Mouse (Mus musculus) lung, postnatal 25 days (tissue): Measurements from ENCODE around the gene Atp11c.
A peak's percentile ranks its signal among the peaks of the same experiment; 100 is the strongest.

Experiments used
- DNase-seq: peaks from one replicate; pipeline ENCODE4 v3.0.0; 2022; ENCODE audit warnings: low spot score

The Atp11c gene

DNA sequence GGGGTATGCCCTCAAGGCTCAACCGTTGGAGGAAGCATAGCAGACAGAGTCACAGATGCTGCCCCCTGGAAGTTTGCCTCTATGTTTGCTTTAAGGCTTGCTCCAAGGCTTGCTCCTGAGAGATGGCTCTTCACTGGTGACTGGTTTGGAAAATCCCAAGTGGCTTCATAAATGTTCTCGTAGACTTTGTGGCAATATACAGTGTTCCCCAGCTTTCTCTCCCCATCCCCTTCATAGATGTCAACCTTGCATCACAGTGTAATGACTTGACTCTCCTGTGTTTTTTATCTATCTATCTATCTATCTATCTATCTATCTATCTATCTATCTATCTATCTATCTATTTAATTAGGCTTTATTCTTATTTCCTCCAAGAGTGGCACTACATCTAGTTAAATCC, at the start of gene Atp11c:
Gene Atp11c (minus strand): TSS at position 101 of the 400 bp plus-strand sequence.
- no peak for DNase-seq

DNA sequence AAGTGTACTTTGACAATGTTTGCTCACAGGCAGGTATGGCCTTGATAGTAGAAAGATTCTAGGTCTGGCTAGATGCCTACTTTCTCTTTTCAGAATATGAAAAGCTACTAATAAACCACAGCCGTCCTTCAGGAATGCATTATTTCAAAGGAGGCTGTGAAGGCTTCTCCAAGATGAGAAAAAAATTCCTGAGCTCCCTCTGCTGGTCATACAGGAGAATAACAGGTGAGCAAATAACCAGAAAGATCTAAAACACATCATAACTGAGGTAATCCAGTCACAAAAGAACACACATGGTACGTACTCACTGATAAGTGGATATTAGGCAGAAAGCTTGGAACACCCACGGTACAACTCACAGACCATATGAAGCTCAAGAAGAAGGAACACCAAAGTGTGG, 16.7 kb upstream of the Atp11c start:
- no peak for DNase-seq

DNA sequence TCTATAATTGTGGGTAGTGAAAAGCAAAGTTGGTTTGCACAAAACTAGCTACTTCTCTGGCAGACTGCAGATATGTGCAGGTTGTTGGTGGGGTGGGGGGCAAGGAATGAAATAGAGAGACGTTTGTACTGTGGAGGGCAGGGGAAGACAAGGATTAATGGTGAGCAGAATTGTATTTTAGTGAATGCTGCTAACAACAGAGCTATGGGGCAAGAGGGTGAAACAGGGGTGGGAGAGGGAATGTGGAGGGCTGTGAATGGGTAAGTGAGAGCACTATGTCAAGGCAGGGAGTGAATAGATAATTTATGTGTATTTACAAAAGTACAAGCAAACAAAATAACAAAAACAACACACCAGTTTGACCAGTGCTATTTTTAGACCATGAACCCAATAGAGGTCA, 22.0 kb downstream of the Atp11c start:
- no peak for DNase-seq

DNA sequence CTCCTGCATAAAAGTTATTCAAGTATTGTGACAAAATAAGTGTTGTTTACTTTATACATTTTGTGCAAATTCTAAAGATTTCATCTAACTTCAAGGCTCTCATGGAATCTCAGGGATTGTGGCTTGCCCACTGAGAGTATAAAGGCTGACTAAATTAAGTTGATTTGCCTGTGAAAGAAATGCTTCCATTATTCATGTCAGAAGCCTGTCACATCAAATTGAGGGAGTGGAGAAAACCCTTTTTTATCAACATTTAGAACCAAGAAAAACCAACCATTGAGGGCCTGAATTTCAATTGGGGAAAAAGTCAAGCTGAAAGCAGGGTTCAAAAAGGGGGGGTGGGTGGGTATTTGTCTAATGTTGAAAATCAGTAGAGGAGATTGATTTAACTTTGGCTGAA, 23.5 kb downstream of the Atp11c start:
- no peak for DNase-seq

DNA sequence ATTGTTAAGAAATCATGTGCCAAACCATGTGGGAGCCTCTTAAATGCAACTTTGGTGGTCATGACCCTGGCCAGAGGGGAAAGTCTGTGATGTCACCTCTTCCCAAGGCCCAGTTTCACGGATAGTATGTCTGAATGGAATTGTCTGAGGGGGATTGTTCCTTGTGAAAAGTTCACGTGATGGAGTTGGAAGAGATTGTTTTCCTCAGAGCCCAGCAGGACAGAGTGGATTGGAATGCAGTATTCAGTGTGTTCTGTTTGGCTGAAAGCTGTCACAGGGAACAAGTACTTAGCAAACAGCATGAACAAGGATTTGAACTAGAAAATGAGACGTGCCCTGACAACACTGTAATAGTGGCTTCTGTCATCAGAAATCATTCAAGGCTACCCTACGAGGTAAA, 37.3 kb downstream of the Atp11c start:
- no peak for DNase-seq

DNA sequence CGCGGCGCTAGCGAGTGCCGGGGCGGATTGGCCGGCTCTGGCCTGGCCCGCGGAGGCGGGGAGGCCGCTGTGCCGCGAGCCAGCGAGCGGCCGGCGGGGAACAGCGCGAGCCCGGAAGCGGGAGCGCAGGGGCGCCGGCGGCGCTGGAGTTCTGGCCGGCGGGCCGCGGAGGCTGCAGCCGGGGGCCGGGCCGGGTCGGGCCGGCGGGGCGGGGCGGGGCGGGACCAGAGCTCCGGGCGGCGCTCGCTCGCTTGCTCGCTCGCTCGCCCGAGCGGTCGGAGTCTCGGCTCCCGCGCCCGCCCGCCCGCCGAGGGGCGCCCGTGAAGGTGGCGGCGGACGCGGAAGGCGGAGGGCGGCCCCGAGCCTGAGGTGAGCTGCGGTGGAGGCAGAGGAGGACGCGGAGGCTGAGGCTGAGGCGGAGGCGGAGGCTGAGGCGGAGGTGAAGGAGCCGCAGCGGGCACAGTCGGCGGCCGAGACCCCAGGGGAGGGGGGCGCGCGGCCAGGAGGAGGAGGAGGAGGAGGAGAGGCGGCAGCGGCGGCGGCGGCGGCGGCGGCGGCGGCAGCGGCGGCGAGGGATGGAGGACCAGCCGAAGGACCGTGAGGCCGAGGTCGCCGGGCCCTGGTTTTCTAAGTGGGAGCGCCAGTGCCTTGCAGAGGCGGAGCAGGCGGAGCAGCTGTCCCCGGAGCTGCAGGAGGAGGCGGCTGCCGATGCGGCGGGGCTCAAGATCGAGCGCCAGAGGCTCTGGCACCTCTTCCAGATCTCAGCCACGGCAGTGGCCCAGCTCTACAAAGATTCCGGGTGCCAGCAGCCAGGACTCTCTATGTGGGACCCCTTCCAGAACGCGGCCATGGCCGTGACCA, 44.8 kb downstream of the Atp11c start:
- DNase-seq: peak; percentile 4

DNA sequence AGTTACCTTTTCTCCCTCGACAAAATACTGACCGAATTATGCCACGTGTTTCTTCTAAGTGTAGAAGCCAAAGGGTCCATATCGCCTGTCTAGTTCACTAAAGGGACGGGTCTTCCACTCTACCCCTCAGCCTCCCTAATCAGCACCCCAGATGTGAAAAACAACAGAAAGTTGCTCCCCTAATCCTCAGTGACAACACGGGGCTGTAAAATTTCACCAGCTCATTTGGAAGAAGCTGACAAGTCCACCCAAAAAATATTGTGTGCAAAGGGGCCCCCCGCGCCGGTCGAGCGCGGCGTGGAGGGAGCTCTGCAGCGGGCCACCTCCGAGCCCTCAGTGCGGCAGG, 45.4 kb downstream of the Atp11c start:
- DNase-seq: no peak

DNA sequence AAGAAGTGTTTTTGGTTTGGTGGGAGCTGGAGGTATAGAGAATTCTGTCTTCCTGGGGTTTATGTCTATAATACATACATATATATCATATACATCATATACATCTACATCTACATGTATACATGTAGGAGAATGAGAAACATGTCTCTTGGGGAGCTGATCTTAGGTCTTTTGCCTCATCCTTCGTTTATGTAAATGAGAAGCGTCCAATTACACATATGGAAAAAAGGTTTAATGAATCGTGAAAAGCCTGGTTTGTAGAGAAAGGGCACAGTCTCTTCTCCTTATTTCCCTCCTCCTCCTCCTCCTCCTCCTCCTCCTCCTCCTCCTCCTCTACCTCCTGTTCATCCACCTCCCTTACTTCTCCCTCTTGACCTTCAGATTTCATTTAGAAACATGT, 46.6 kb downstream of the Atp11c start:
- no peak for DNase-seq

DNA sequence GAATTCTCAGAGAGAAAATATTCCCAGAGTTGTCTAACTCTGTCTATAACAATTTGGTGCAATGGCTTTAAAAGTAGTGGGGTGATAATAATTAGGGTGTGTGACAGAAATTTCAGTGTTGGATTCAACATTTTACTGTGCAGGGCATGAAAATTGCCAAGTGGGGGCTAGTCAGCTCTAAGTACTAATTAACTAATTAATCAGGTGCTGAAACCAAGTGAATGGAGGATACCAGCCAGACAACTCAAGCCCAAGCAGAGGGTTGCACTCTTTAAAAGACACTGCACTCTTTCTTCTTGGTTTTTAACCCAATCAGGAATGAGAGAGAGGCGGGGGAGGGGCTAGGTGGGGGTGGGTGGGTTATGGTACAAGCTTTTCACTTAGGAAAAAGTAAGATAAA, 47.1 kb downstream of the Atp11c start:
- DNase-seq: no peak

DNA sequence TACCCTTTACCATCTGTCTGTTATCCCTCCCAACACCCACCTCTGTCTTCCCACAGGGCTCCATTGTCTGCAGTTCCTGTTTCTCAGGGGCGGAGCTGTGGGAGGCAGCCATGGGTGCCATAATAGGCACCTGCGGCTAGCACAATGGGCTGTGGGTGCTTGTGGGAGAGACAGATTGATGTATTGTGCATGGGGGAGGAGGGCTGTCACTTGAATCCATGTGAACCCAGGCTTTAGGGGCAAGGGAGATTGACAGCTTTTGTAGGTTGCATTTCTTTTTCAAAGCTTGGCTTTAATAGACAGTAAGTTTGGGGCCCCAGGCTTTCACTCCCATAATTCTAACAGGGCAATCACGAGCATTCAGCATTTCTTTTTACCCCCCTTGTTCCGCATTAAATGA, 48.4 kb downstream of the Atp11c start:
- DNase-seq: no peak

DNA sequence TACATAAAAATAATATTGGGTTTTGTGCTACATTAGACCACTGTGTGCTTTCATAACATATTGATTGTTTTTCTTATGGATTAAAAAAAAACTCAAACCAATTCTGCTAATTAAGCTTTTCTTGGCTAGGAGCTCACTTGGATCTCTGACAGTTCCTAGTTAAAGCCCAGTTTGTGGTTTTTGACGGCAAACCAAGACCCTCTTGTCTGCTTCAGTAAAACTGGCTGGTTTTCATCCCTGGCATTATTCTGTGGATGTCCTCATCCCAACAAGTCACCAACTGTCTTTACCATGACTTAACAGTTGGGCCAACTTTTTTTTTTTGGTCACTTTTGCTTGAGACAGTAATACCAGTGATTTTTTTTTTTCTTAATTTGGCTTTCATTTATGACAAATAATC, 49.6 kb downstream of the Atp11c start:
- DNase-seq: no peak

DNA sequence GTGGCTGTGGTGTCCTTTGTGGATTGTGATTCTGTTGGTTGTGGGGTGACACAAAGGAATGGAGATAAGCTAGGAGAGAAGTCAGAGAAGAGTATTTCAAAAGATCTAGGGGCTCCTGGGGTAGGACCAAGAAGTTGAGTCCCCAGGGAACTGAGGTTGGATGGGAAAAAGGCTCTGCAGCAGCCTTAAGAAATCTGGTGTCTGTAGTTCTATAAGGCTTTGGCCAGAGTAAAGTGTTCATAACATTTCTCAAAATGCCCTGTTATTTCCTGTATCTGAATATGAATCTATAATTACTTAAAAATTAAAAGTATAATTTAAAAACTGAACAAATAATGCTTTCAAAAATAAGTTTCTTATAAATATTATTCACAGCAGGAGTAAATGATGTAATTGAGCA, 53.3 kb downstream of the Atp11c start, which contains the start of gene Gm7073:
Gene Gm7073 (minus strand): TSS at position 101 of the 400 bp plus-strand sequence.
- DNase-seq: no peak

DNA sequence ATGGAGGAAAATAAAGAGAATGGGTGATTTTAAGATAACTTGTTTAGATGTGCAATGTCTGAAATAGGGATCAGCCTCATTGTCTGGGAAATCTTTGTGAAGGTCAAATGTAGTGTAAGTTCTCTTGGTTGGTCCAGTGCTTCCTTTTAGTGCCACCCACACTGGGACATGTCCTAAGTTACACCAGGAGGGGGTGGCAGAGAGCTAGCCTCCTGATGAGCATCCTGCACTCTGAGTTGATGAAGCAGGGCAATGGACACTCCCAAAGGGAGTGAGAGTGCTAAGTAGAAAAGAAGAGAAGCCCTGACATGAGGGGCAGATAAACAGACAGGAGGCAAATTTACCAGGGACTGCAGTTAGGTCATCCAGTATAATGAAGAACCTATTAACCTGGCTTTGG, 88.5 kb downstream of the Atp11c start:
- peak; percentile 1 for DNase-seq

DNA sequence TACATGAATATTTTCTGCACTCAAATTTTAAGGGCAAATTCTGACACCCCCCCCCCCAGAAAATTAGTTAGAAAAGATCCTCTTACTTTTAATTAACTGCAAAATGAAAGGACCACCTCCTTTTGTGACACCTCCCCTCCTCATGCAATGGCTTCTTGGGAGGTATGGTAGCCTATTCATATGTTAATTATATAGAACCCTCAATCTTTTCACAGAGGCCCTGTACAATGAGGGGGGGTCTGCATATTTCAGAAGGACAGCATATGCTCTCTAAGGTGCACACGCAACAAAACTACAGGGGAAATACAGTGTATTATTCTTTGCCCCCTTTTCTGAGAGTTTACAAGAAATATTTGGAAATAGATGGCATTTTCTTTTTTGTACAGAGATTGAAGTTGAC, 94.7 kb downstream of the Atp11c start:
- no peak for DNase-seq

DNA sequence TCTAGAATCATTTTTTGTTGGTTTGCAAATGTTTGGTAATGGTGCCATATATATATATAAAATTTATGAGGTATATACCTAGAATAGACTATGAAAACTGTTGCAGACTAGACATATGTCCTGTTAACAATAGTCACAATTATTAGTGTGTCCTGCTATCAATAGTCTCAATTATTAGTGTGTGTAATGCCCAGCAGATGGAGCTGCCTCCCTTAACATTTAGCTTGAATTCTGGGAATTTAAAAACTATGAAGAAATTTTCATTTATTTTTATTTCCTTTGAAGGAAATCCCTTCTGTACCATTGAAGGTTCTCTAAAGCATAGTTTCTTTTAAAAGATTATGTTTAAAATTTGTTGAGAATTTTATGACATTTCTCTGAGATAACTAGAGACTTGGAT, 97.2 kb downstream of the Atp11c start:
- DNase-seq: no peak

DNA sequence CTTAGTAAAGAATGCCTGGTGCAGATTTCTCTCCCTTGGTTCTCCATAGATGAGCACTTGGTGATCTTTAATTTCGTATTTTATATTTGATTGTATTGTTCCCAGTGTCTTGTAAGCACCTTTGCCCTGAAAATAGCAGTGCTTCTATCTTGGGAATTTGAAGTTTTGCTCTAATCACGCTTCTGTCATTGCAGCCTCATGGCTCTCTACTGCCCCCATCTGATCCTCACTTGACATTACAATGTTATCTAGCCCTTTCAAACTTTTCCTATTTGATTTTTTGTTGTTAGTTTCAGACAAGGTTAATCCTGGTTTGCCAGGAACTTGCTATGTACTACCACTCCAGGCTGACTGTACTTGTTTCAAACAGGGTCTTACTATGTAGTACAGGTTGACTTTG, 128.7 kb downstream of the Atp11c start:
- DNase-seq: no peak

DNA sequence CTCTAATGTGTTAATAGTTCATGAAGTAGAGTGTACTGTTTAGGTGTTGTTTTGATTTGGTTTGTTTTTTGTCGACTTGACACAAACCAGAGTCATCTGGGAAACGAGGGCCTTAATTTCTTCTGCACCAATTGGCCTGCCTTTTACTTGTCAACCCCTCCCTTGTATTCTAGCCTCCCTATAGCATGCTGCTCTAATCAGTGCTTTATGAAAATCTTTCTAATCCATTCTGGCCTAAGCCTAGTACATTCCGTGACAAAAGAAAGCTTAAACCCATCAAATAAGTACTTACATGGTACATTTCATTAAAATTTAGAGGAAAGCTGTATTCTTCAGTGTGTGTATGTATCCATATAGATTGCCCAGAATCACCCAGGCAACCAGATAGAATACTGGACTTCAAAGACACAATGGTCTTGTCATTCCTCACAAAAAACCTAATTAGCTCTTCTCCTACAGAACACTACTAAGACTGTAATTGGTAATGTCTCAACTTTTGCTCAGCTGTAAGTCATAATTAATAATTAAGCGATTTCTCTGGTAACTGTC, 177.9 kb downstream of the Atp11c start:
- DNase-seq: no peak

DNA sequence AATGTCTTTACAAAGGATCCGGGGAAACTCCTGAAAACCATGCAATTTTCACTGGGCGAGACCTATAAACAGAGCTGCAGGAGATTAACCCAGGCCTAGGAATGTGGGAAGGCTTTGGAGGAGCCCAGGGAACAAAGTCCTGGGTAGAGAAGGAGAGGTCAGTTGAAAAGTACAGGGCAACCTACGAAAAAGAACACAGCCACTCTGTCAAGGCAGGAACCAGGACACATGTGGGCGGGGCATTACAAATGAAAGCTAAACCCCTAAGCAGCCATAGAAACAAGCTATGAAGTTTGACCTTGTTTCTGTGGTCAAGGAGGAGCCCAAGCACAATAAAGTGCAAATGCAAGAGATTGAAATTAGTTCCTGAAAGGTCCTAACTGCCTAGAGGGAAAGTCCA, 186.8 kb downstream of the Atp11c start:
- DNase-seq: no peak

DNA sequence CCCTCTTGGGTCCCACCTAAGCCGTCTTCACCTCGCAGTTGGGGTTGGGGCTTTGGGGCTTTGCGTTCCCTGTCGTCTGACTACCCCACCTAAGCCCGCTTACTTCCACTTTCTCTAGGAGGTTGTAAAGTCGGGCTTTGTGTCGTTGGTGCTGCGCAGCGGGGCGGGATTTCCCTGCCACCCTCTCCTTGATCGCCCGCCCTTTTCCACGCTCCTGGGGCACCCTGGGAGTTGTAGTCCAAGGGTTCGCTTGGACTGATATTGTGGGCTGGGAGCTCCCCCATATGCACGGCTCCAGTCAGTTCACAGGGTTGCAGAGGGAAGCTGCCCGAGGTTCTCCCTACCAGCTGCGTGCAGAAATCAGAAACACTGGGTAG, 187.8 kb downstream of the Atp11c start:
- peak; percentile 93 for DNase-seq

DNA sequence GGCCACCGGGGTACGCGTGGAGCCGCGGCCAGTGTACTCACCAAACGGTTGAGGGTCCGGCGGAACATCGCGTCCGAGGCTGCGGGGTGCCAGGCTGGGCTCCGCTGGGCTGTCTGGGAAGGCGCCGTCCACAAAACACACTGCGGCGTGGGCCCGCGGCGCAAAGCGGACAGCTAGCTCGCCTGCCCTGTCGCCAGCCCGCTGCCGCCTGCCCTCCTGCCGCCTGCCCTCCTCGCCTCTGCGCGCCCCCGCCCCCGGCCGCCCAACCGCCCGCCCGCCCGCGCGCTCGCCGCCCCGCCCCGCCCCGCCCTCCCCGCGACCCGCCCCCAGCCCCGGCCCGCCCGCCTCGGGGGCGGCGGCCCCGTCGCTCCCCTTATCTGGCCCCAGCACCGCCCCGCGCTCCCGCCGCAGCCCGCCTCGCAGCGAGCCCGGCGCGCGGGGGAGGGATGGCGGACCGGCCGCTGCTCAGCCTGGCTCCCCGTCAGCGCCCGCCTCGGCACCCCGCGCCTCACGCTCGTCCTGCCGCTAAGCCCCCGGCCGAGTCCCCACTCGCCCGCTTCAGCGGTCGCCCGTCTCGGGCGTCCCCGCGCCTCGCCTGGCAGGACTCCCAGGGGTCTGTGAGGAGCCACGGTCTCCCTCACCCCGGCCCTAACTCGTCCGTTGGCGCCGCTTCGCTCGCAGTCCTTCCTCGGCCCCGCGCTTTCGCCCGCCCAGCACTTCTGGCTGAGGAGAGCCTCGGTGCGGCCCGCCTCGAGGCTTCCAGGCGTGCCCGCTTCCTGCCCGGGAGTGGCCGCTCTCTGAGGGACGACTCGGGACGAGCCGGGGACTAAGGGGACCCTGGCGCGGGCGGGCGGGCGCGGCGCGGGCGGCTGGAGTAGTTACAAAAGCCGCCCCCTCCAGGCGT, 188.5 kb downstream of the Atp11c start:
- DNase-seq: peak; percentile 42

DNA sequence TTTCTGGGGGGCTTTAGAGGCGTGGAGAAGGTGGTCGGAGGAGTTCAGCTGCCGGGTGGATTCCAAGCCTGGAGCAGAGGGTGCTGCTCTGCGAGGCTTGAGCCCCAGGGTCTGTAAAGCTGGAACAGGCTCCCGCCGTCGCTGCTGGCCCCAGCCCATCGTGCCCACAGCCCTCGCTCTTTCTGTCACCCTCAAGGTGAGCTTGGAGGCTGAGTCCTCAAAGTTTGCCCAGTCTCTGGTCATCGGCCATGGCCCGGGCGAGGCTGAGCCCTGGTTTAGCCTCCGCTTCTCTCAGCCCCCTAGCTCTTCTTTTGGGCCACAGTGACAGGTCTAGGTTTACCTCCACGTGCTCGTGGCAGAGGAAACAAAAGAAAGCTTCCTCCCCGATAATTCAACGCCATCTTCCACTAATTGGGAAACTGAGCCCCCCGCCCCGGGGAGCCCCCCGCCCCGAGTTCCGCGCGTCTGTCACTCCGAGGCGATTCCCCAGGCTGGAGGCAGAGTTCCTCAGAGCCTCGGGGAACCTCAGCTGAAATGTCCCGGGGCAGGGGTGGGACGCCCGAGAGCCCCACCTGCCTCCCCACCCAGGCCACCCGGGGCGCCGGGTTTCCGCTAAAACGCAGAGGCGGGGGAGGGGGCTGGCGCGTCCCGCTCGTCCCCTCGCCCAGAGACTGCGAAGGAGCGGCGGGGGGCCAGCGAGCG, 189.3 kb downstream of the Atp11c start:
- DNase-seq: no peak

DNA sequence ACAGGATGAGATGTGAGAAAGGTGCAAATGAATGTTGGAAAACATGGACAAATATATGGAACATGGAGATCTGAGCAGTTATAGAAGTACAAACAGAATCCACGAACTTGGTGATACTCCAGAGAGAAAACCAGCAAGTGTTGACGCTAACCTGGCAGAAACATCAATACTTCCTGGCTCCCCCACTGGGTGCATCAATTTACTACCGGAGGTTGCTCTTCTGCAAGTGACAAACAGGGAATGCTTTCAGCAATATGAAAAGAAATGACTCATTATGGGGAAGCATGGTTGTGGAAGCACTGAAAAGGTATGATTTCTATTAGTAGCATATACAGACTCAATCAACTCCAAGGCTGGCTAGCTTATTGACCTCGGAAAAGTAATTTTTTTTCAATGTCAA, 198.2 kb downstream of the Atp11c start:
- no peak for DNase-seq
